Mouse (Mus musculus) testis, adult 2 months (tissue): Measurements from ENCODE around the gene Nabp2.

ENCODE experiments used
- CTCF ChIP-seq: fragments of 200-500 bp; IDR thresholded peaks from 2 replicates; pipeline ENCODE4 v1.5.1; 2012; ENCODE audit warnings: low read depth, mild to moderate bottlenecking, inconsistent platforms, low read length, moderate library complexity; ENCODE audit not compliant: control insufficient read depth, insufficient read depth, insufficient replicate concordance
- POLR2A ChIP-seq: fragments of 200-500 bp; IDR thresholded peaks from 2 replicates; pipeline ENCODE4 v1.6.1; 2012; ENCODE audit warnings: low read depth, mild to moderate bottlenecking, inconsistent platforms, low read length, moderate library complexity; ENCODE audit not compliant: control insufficient read depth

- no peak for TF ChIP-seq POLR2A
- TF ChIP-seq CTCF = no peak
Measured at GRCm38 (mm10) chr10:128435873-128436272, 24.6 kb upstream of the Nabp2 start.
